Mouse (Mus musculus) kidney, embryonic 14.5 days (tissue): Measurements from ENCODE around the gene Tmem37. TPM values are rescaled to one million over a fixed set of nuclear protein-coding genes. Genes with fewer than 3 reads are reported as not detected.

Experiments used
- ATAC-seq: fragments of 200-750 bp; cut with Nextera tagmentation; 2 replicates; pipeline ENCODE4 v1.8.0; 2017; ENCODE audit warnings: moderate number of reproducible peaks, mild to moderate bottlenecking, moderate TSS enrichment, moderate library complexity; ENCODE audit not compliant: low FRiP score, low TSS enrichment
- H3K27ac ChIP-seq: fragments of 300-500 bp; sonication (generic); 2 replicates; pipeline ENCODE4 v1.5.1; 2014; ENCODE audit warnings: low read depth, mild to moderate bottlenecking, low read length, moderate library complexity, mixed read lengths
- H3K27me3 ChIP-seq: fragments of 300-500 bp; sonication (generic); 2 replicates; pipeline ENCODE4 v1.6.1; 2014; ENCODE audit warnings: mild to moderate bottlenecking, low read length; ENCODE audit not compliant: control insufficient read depth, insufficient read depth
- H3K36me3 ChIP-seq: fragments of 300-500 bp; sonication (generic); 2 replicates; pipeline ENCODE4 v1.6.1; 2014; ENCODE audit warnings: low read length, mixed read lengths; ENCODE audit not compliant: control insufficient read depth, insufficient read depth
- H3K4me1 ChIP-seq: fragments of 300-500 bp; sonication (generic); 2 replicates; pipeline ENCODE4 v1.6.1; 2014; ENCODE audit warnings: low read length, mixed read lengths; ENCODE audit not compliant: control insufficient read depth, insufficient read depth
- H3K4me2 ChIP-seq: fragments of 300-500 bp; sonication (generic); replicated peaks from 2 replicates; pipeline ENCODE4 v1.6.1; 2014; ENCODE audit warnings: low read depth, mild to moderate bottlenecking, low read length
- H3K4me3 ChIP-seq: fragments of 300-500 bp; sonication (generic); 2 replicates; pipeline ENCODE4 v1.5.1; 2014; ENCODE audit warnings: mild to moderate bottlenecking, low read length
- H3K9ac ChIP-seq: fragments of 300-500 bp; sonication (generic); 2 replicates; pipeline ENCODE4 v1.6.1; 2014; ENCODE audit warnings: low read depth, mild to moderate bottlenecking, low read length, moderate library complexity
- H3K9me3 ChIP-seq: fragments of 300-500 bp; sonication (generic); 2 replicates; pipeline ENCODE4 v1.6.1; 2016; ENCODE audit warnings: low read length; ENCODE audit not compliant: control insufficient read depth
- whole genome bisulfite sequencing: fragments of 180-500 bp; shearing (Covaris S2); extraction: QIAGEN DNeasy Blood & Tissue Kit; methylation state at CpG from one replicate; pipeline ENCODE4 v1.1.7; 2014; 5-methylcytosine and 5-hydroxymethylcytosine counted together
- polyA plus RNA-seq: library from polyadenylated mRNA; unstranded; fragments of >200 nt; fragmentation: Nextera tagmentation; extraction: Ambion mirVana; gene quantifications from 2 replicates; pipeline ENCODE4 v1.2.1, GENCODE M21; 2014

Tmem37 gene
- polyA plus RNA-seq, 1 experiment from 2014 or later: 40.5 TPM

- no peak overlapping the region for H3K9ac ChIP-seq
- no peak for ATAC-seq
- H3K27me3 ChIP-seq: no peaks in the 10 kb centered on the region
- no peaks in the 10 kb centered on the region for H3K36me3 ChIP-seq
- WGBS: 53% methylated on average over 1 of the region's 1 CpGs
- H3K9me3 ChIP-seq: no peaks in the 10 kb centered on the region
- H3K27ac ChIP-seq: no peak overlapping the region
- H3K4me1 ChIP-seq: no peaks in the 10 kb centered on the region; the same call in 1 of the 2 replicates
- H3K4me2 ChIP-seq: no peak overlapping the region
- no peak overlapping the region for H3K4me3 ChIP-seq
Measured at GRCm38 (mm10) chr1:120034793-120035192, 39.1 kb downstream of the Tmem37 start.

- no peaks in the 10 kb centered on the region for H3K9me3 ChIP-seq
- WGBS: 86% methylated on average over 2 of the region's 2 CpGs
- H3K4me2 ChIP-seq: no peak overlapping the region
- no peaks in the 10 kb centered on the region; the same call in 1 of the 2 replicates for H3K4me1 ChIP-seq
- H3K4me3 ChIP-seq: no peak overlapping the region
- no peak overlapping the region for H3K27ac ChIP-seq
- H3K36me3 ChIP-seq: no peaks in the 10 kb centered on the region
- no peaks in the 10 kb centered on the region for H3K27me3 ChIP-seq
- H3K9ac ChIP-seq: no peak overlapping the region
- no peak for ATAC-seq
Measured at GRCm38 (mm10) chr1:120033469-120033854, 40.4 kb downstream of the Tmem37 start.

DNA sequence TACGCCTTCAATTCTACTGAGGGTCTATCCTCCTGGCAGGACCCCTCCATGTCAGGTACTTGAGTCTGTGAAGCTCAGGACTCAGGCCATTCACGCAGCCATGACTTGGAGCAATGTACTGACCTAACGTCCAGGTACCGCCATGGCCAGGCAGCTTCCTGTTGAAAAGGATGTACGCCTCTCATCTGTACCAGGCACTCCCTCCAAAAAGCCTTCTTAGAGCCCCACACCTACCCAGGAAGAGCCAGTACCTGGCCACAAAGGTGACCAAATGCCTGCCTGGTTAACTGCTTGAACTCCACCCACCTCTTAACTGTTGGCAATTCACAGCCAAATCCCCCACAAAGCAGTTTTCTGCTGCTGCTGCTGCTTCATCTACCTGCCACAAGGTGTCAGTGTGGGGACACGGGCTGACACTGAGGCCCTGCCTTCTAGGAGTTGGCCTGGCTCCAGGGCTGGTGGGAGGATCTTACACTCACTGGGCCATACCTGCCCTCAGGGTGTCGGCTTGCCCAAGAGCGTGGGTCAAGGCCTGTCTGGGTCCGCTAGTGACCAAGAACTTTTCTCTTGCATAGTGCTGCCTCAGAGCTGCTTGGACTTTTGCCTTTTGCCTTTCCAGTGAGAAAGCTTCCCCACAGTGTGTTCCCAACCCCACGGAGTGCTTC is 40.9 kb downstream of the Tmem37 start:
- Histone ChIP-seq H3K9ac (no peak overlapping the region), H3K4me2 (no peak overlapping the region), H3K27me3 (no peaks in the 10 kb centered on the region), H3K36me3 (no peaks in the 10 kb centered on the region), H3K9me3 (no peaks in the 10 kb centered on the region), H3K4me3 (no peak overlapping the region), H3K4me1 (no peaks in the 10 kb centered on the region; the same call in 1 of the 2 replicates), H3K27ac (no peak overlapping the region)
- ATAC-seq: peak; percentile 87
- 37% methylated on average over 10 of the region's 10 CpGs for whole genome bisulfite sequencing

- Histone ChIP-seq H3K4me2 (no peak overlapping the region), H3K4me3 (no peak overlapping the region), H3K36me3 (no peaks in the 10 kb centered on the region), H3K9ac (no peak overlapping the region), H3K4me1 (no peaks in the 10 kb centered on the region; the same call in 1 of the 2 replicates), H3K27ac (no peak overlapping the region), H3K27me3 (no peaks in the 10 kb centered on the region), H3K9me3 (no peaks in the 10 kb centered on the region)
- no peak for ATAC-seq
- 87% methylated on average over 3 of the region's 3 CpGs for WGBS
Measured at GRCm38 (mm10) chr1:120030474-120030873, 43.4 kb downstream of the Tmem37 start.

DNA sequence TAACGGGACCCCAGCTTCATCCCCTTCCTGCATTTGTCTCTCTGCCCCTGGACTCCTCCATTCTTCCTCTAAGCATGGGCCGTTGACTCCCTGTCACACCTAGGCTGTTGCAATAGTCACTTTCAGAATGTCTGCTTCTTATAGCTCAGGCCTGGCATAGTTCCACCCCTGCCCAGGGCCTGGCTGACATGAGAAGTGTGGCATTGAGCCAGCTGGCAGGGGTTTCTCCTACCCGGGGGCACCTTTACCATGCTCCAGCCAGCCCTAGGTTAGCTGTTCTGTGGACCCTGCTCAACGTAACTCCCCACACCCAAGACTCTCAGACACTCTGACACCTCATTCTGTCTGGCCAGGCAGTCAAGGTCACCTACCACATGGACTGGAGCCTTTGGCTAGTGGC is 46.2 kb downstream of the Tmem37 start:
- no peaks in the 10 kb centered on the region for H3K27me3 ChIP-seq
- H3K9ac ChIP-seq: no peak overlapping the region
- ATAC-seq: no peak
- no peak overlapping the region for H3K4me3 ChIP-seq
- H3K4me2 ChIP-seq: no peak overlapping the region
- H3K36me3 ChIP-seq: no peaks in the 10 kb centered on the region
- H3K9me3 ChIP-seq: no peaks in the 10 kb centered on the region
- whole genome bisulfite sequencing: 64% methylated on average over 4 of the region's 4 CpGs
- no peak overlapping the region for H3K27ac ChIP-seq
- peaks cover 12% of the 10 kb centered on the region; the same call in 1 of the 2 replicates for H3K4me1 ChIP-seq

DNA sequence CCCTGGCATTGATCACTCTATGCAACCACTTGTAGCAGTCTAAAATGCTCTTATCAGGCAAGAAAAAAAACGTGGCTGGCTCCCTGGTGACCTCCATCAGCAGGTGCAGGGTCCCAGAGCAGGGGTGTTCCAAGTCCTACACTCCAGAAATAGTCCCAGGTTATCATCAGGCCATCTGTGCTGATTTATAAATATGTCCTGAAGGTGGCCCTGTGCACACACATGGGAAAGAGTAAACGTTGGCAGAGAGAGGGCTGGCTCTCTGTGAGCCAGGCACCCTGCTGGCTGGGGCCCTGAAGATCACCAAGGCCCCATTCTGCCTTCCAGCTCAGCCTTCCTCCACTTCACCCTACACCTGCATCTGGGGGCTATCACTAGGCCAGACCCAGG is 48.8 kb downstream of the Tmem37 start:
- Histone ChIP-seq H3K4me2 (no peak overlapping the region), H3K4me3 (no peak overlapping the region), H3K27ac (peak overlapping the region; percentile 20; the same call in 1 of the 2 replicates), H3K9me3 (no peaks in the 10 kb centered on the region), H3K27me3 (no peaks in the 10 kb centered on the region), H3K4me1 (peaks cover 12% of the 10 kb centered on the region; the same call in 1 of the 2 replicates), H3K36me3 (no peaks in the 10 kb centered on the region), H3K9ac (no peak overlapping the region)
- WGBS: 22% methylated on average over 2 of the region's 2 CpGs
- no peak for ATAC-seq

GRCm38 (mm10) chr1:120024331-120025049 is 49.4 kb downstream of the Tmem37 start:
- WGBS: 33% methylated on average over 10 of the region's 10 CpGs
- ATAC-seq: peak; percentile 67
- H3K4me1 ChIP-seq: peaks cover 12% of the 10 kb centered on the region; the same call in 1 of the 2 replicates
- peak overlapping the region; percentile 20; the same call in 1 of the 2 replicates for H3K27ac ChIP-seq
- H3K9me3 ChIP-seq: no peaks in the 10 kb centered on the region
- no peak overlapping the region for H3K4me2 ChIP-seq
- no peak overlapping the region for H3K4me3 ChIP-seq
- no peaks in the 10 kb centered on the region for H3K27me3 ChIP-seq
- no peak overlapping the region for H3K9ac ChIP-seq
- H3K36me3 ChIP-seq: no peaks in the 10 kb centered on the region

- Histone ChIP-seq H3K36me3 (no peaks in the 10 kb centered on the region), H3K9ac (no peak overlapping the region), H3K9me3 (no peaks in the 10 kb centered on the region), H3K4me2 (no peak overlapping the region), H3K4me3 (no peak overlapping the region), H3K27me3 (no peaks in the 10 kb centered on the region), H3K4me1 (peaks cover 12% of the 10 kb centered on the region; the same call in 1 of the 2 replicates), H3K27ac (no peak overlapping the region)
- 88% methylated on average over 17 of the region's 17 CpGs for WGBS
- no peak for ATAC-seq
Measured at GRCm38 (mm10) chr1:120021951-120022350, 51.9 kb downstream of the Tmem37 start.

GRCm38 (mm10) chr1:120020322-120020897 is 53.5 kb downstream of the Tmem37 start:
- Histone ChIP-seq H3K36me3 (no peaks in the 10 kb centered on the region), H3K4me1 (peaks cover 12% of the 10 kb centered on the region; the same call in 1 of the 2 replicates), H3K27me3 (no peaks in the 10 kb centered on the region), H3K4me3 (no peak overlapping the region), H3K9ac (no peak overlapping the region), H3K27ac (no peak overlapping the region), H3K9me3 (no peaks in the 10 kb centered on the region), H3K4me2 (no peak overlapping the region)
- WGBS: 69% methylated on average over 7 of the region's 7 CpGs
- no peak for ATAC-seq
